Mouse (Mus musculus) retina, postnatal 1 day (tissue): Measurements from ENCODE around the gene Olfr584.

Source experiments
- DNase-seq: peaks from one replicate; pipeline ENCODE4 v3.0.0-alpha.2; 2012

Olfr584 gene

GRCm38 (mm10) chr7:103081585-103081984, at the start of gene Olfr584:
Gene Olfr584, plus strand, starts transcription at chr7:103081885.
- no peak for DNase-seq

GRCm38 (mm10) chr7:103037724-103038123, 44.0 kb upstream of the Olfr584 start, which contains the start of gene Olfr582:
Gene Olfr582, plus strand, starts transcription at chr7:103038024.
- DNase-seq = no peak

GRCm38 (mm10) chr7:103051000-103051399, 30.7 kb upstream of the Olfr584 start, which contains the start of gene Olfr583:
Gene Olfr583, plus strand, starts transcription at chr7:103051300.
- DNase-seq = no peak

- DNase-seq = no peak
Measured at GRCm38 (mm10) chr7:103097420-103097819, 15.7 kb downstream of the Olfr584 start, which contains the start of gene Olfr585. Gene Olfr585, plus strand, starts transcription at chr7:103097720.

GRCm38 (mm10) chr7:103119406-103119805, 37.7 kb downstream of the Olfr584 start:
- DNase-seq = no peak

- no peak for DNase-seq
Measured at GRCm38 (mm10) chr7:103125538-103125937, 43.9 kb downstream of the Olfr584 start, which contains the start of gene Olfr586. Gene Olfr586, minus strand, starts transcription at chr7:103125638.
